Mouse (Mus musculus): ENCODE measurements around the gene Slc7a11.

GRCm38 (mm10) chr3:49908426-49909341 lies 534.7 kb downstream of the Slc7a11 start:
- TF ChIP-seq POLR2A (IDR thresholded peaks at IDR 0.05; ENCODE audit: control insufficient read depth, extremely low read depth, insufficient read depth, low read length, poor library complexity) (no peak), CTCF (IDR thresholded peaks at IDR 0.05; ENCODE audit: borderline replicate concordance, control insufficient read depth, extremely low read depth, insufficient read depth, low read length, poor library complexity) (no peak)

Data from thymus, adult 2 months (tissue).